ENCODE assay signal across 11 mouse cellular contexts in genomic region chr9:101861596-101862471, GRCm38 (mm10). TPM values are rescaled to one million over a fixed set of nuclear protein-coding genes. Genes with fewer than 3 reads are reported as not detected.
DNase-seq lines count a peak whose midpoint lies in the region; ATAC-seq and TF ChIP-seq lines count a peak whose summit lies in the region.
"Had no signal": no experiment of that assay in that cellular context is flagged by ENCODE, and none has a peak within 500 bp of the region (broad histone marks: within the 10 kb centered on the region; RNA-seq: fewer than 3 reads in every experiment).

9630041A04Rik (plus strand) TSS chr9:101861841.

- H3K27me3 ChIP-seq in heart, postnatal 0 days (ENCODE audit: control insufficient read depth, insufficient read depth, low read length) = no peaks in the 10 kb centered on the region
- no peaks in the 10 kb centered on the region for H3K27me3 ChIP-seq in forebrain, embryonic 14.5 days (replicated peaks; ENCODE audit: control insufficient read depth, insufficient read depth, low read length)
- no peaks in the 10 kb centered on the region for H3K27me3 ChIP-seq in midbrain, embryonic 11.5 days (ENCODE audit: control insufficient read depth, insufficient read depth, low read length)

- DNase-seq in heart, postnatal 0 days (ENCODE audit: low spot score) = no peak
- no peak for DNase-seq in heart, postnatal 25 days (ENCODE audit: low spot score)
- peak; percentile 24 for DNase-seq in brain, adult 2 months (ENCODE audit: low read depth, low spot score)
- no peak for DNase-seq in forebrain, embryonic 14.5 days (ENCODE audit: low spot score)
- peak; percentile 85 for DNase-seq in midbrain, embryonic 11.5 days (ENCODE audit: low spot score, missing footprints)
- DNase-seq in urinary bladder, adult 18-20 months (ENCODE audit: low spot score in 2 of 2) = no peak
- DNase-seq in left cerebral cortex, postnatal 10 days (ENCODE audit: extremely low spot score in 1 of 2, low spot score in 2 of 2) = no peak
- DNase-seq: thymus, postnatal 4 days had no signal

- H3K9ac ChIP-seq in heart, postnatal 0 days (replicated peaks; ENCODE audit: low read depth, low read length) = no peak within 1 kb of the TSS
- H3K9ac ChIP-seq in forebrain, embryonic 14.5 days (ENCODE audit: low read length) = no peak within 1 kb of the TSS
- H3K9ac ChIP-seq in midbrain, embryonic 11.5 days (ENCODE audit: low read length) = no peak within 1 kb of the TSS

- intact Hi-C loops in heart, postnatal 25 days (cut with DNase I) = no loop called here
- intact Hi-C loops in left cerebral cortex, postnatal 10 days (cut with DNase I) = no loop called here

- H3K27ac ChIP-seq in heart, postnatal 0 days (ENCODE audit: low read depth) = no peak within 1 kb of the TSS
- H3K27ac ChIP-seq in forebrain, embryonic 14.5 days (ENCODE audit: low read depth, low read length) = no peak within 1 kb of the TSS
- no peak within 1 kb of the TSS for H3K27ac ChIP-seq in midbrain, embryonic 11.5 days (ENCODE audit: low read depth, low read length)

- H3K4me3 ChIP-seq in heart, postnatal 0 days (ENCODE audit: low read depth, low read length) = no peak within 1 kb of the TSS
- no peak within 1 kb of the TSS for H3K4me3 ChIP-seq in forebrain, embryonic 14.5 days (ENCODE audit: low read depth, low read length)
- no peak within 1 kb of the TSS for H3K4me3 ChIP-seq in midbrain, embryonic 11.5 days (ENCODE audit: low read depth, low read length)

- ATAC-seq in heart, postnatal 0 days (ENCODE audit: insufficient read depth, low read depth) = no peak
- no peak for ATAC-seq in forebrain, embryonic 14.5 days
- ATAC-seq in midbrain, embryonic 11.5 days (ENCODE audit: low FRiP score) = no peak

- H3K36me3 ChIP-seq in heart, postnatal 0 days (replicated peaks; ENCODE audit: control insufficient read depth, insufficient read depth, low read length) = no peaks in the 10 kb centered on the region
- no peaks in the 10 kb centered on the region for H3K36me3 ChIP-seq in forebrain, embryonic 14.5 days (ENCODE audit: control insufficient read depth, insufficient read depth, low read length)
- no peaks in the 10 kb centered on the region for H3K36me3 ChIP-seq in midbrain, embryonic 11.5 days (ENCODE audit: control insufficient read depth, insufficient read depth, low read length)

- H3K9me3 ChIP-seq in heart, postnatal 0 days (replicated peaks; ENCODE audit: control insufficient read depth, low read length) = no peaks in the 10 kb centered on the region
- no peaks in the 10 kb centered on the region for H3K9me3 ChIP-seq in forebrain, embryonic 14.5 days (replicated peaks; ENCODE audit: control insufficient read depth, low read length)
- H3K9me3 ChIP-seq in midbrain, embryonic 11.5 days (ENCODE audit: control insufficient read depth, low read length) = no peaks in the 10 kb centered on the region

- 70% methylated on average over 15 of the region's 15 CpGs for WGBS in heart, postnatal 0 days
- 75% methylated on average over 15 of the region's 15 CpGs for WGBS in forebrain, embryonic 14.5 days
- 80% methylated on average over 15 of the region's 15 CpGs for WGBS in midbrain, embryonic 11.5 days

- TF ChIP-seq CTCF in heart, postnatal 0 days (IDR thresholded peaks at IDR 0.05; ENCODE audit: low read depth) = no peak

- H3K4me2 ChIP-seq in heart, postnatal 0 days (ENCODE audit: low read depth, low read length) = 0 out of 2 replicates have a peak within 1 kb of the TSS, but pooled peaks have one; percentile 4
- H3K4me2 ChIP-seq in forebrain, embryonic 14.5 days (ENCODE audit: low read length) = peak within 1 kb of the TSS; percentile 38
- no peak within 1 kb of the TSS for H3K4me2 ChIP-seq in midbrain, embryonic 11.5 days

- no peaks in the 10 kb centered on the region for H3K4me1 ChIP-seq in heart, postnatal 0 days (ENCODE audit: control insufficient read depth, insufficient read depth)
- H3K4me1 ChIP-seq in forebrain, embryonic 14.5 days (ENCODE audit: control insufficient read depth, insufficient read depth, low read length) = peaks cover 9% of the 10 kb centered on the region; the same call in 1 of the 2 replicates
- peaks cover 10% of the 10 kb centered on the region for H3K4me1 ChIP-seq in midbrain, embryonic 11.5 days (ENCODE audit: control insufficient read depth, insufficient read depth, low read length)

- no peak for TF ChIP-seq EP300 in heart, postnatal 0 days (IDR thresholded peaks at IDR 0.05; ENCODE audit: low read depth)

RNA-seq across cellular contexts. Expression of gene 9630041A04Rik, which starts in this region (rescaled TPM):
- total RNA-seq in heart, postnatal 0 days (2014; rRNA removed; ENCODE audit: low replicate concordance) = not detected in 2 replicates
- polyA plus RNA-seq in heart, postnatal 0 days (2015; fragmentation: Nextera tagmentation; extraction: Ambion mirVana) = not detected in 2 replicates
- total RNA-seq in heart, postnatal 25 days (2021) = not detected
- 0.28 TPM in 1 of 2 replicates, not detected in the other for polyA plus RNA-seq in forebrain, embryonic 14.5 days (2014; fragmentation: Nextera tagmentation; extraction: Ambion mirVana)
- 0.18 TPM in 1 of 2 replicates, not detected in the other for polyA plus RNA-seq in midbrain, embryonic 11.5 days (2014; fragmentation: Nextera tagmentation; extraction: Ambion mirVana)
- total RNA-seq in left cerebral cortex, postnatal 10 days (2021) = not detected
- total RNA-seq: heart, postnatal 36 days; left cerebral cortex, adult 18-20 months; neutrophil, adult 5-6 weeks had no signal

Comparison
In these comparisons a context has a peak if more than half of its experiments do, and no peak if none do; other contexts are left out.
1. Peak in DNase-seq in midbrain, embryonic 11.5 days; RNA of the gene not detected or under 1 TPM.